Mouse (Mus musculus) gastrocnemius, postnatal 14 days (tissue): ENCODE data around the gene Zdhhc3. TPM values are rescaled to one million over a fixed set of nuclear protein-coding genes. Genes with fewer than 3 reads are reported as not detected.

Source experiments
- DNase-seq: peaks from one replicate; pipeline ENCODE4 v3.0.0; 2021; ENCODE audit warnings: mixed read lengths
- intact Hi-C: fragments of 180-260 bp; cut with DNase I; formaldehyde crosslinking; loops from one replicate; pipeline ENCODE4 v1.15.1; 2025; ENCODE audit warnings: low total_unique reads
- long read RNA-seq, 2 experiments: library from polyadenylated mRNA; stranded (forward); transcript quantifications; one replicate each; pipeline ENCODE4 v2.0.0; 2021
- total RNA-seq, 2 experiments: library from RNA; stranded (reverse); gene quantifications; 2 replicates each; pipeline ENCODE4 v1.2.3; 2021

The Zdhhc3 gene
- 10 to 100 TPM; 37.1 to 43.0 TPM for total RNA-seq
- long read RNA-seq, experiment 1, full-length matches to known transcripts: 42 of 56 reads
- long read RNA-seq, experiment 1, partial matches to known transcripts: 2 of 56 reads
- long read RNA-seq, experiment 1, other reads (novel, unspliced or antisense): 12 of 56 reads
- long read RNA-seq, experiment 2, full-length matches to known transcripts: 38 of 62 reads
- long read RNA-seq, experiment 2, partial matches to known transcripts: 3 of 62 reads
- long read RNA-seq, experiment 2, other reads (novel, unspliced or antisense): 21 of 62 reads

GRCm38 (mm10) chr9:123112805-123113521 is at the start of gene Zdhhc3, which contains the start of gene Exosc7:
TSS of gene Zdhhc3 (minus strand) at chr9:123113205.
TSS of gene Exosc7 (plus strand) at chr9:123113215.
- DNase-seq: peak; percentile 86
- intact Hi-C loops: no loop called here

- intact Hi-C loops: loop anchor here (2.0 kb wide), 1 partner anchor 95 kb away; no protein-coding TSS in a partner anchor
- DNase-seq: no peak
Observed at GRCm38 (mm10) chr9:123161792-123162191, 48.8 kb upstream of the Zdhhc3 start.

GRCm38 (mm10) chr9:123159330-123159729 is 46.3 kb upstream of the Zdhhc3 start:
- peak; percentile 43 for DNase-seq
- intact Hi-C loops: loop anchor here (10.0 kb wide), 1 partner anchor 275 kb away; no protein-coding TSS in a partner anchor

GRCm38 (mm10) chr9:123158125-123158836 is 45.3 kb upstream of the Zdhhc3 start:
- DNase-seq: no peak
- intact Hi-C loops: loop anchor here (10.0 kb wide), 1 partner anchor 277 kb away; no protein-coding TSS in a partner anchor

GRCm38 (mm10) chr9:123157699-123158098 is 44.7 kb upstream of the Zdhhc3 start:
- intact Hi-C loops: loop anchor here (10.0 kb wide), 1 partner anchor 277 kb away; no protein-coding TSS in a partner anchor
- peak; percentile 61 for DNase-seq

GRCm38 (mm10) chr9:123156910-123157361 is 43.9 kb upstream of the Zdhhc3 start:
- DNase-seq: peak; percentile 87
- intact Hi-C loops: loop anchor here (10.0 kb wide), 1 partner anchor 278 kb away; no protein-coding TSS in a partner anchor

- DNase-seq: peak; percentile 34
- intact Hi-C loops: loop anchor here (10.0 kb wide), 1 partner anchor 282 kb away; no protein-coding TSS in a partner anchor
Observed at GRCm38 (mm10) chr9:123153121-123153520, 40.1 kb upstream of the Zdhhc3 start.

GRCm38 (mm10) chr9:123152026-123152425 is 39.0 kb upstream of the Zdhhc3 start:
- intact Hi-C loops: loop anchor here (10.0 kb wide), 1 partner anchor 283 kb away; no protein-coding TSS in a partner anchor
- no peak for DNase-seq

GRCm38 (mm10) chr9:123151561-123151960 is 38.6 kb upstream of the Zdhhc3 start:
- intact Hi-C loops: loop anchor here (10.0 kb wide), 1 partner anchor 283 kb away; no protein-coding TSS in a partner anchor
- DNase-seq: peak; percentile 51

- DNase-seq: peak; percentile 76
- intact Hi-C loops: loop anchor here (10.0 kb wide), 1 partner anchor 284 kb away; no protein-coding TSS in a partner anchor
Observed at GRCm38 (mm10) chr9:123150241-123151020, 37.4 kb upstream of the Zdhhc3 start, which contains the start of gene Clec3b. TSS of gene Clec3b (plus strand) at chr9:123150946.

- DNase-seq: peak; percentile 59
- intact Hi-C loops: no loop called here
Observed at GRCm38 (mm10) chr9:123148430-123148829, 35.4 kb upstream of the Zdhhc3 start.

GRCm38 (mm10) chr9:123139887-123140614 is 27.0 kb upstream of the Zdhhc3 start:
- intact Hi-C loops: no loop called here
- DNase-seq: no peak

- intact Hi-C loops: no loop called here
- DNase-seq: peak; percentile 86
Observed at GRCm38 (mm10) chr9:123138891-123139474, 26.0 kb upstream of the Zdhhc3 start.

- no peak for DNase-seq
- intact Hi-C loops: no loop called here
Observed at GRCm38 (mm10) chr9:123136953-123137682, 24.1 kb upstream of the Zdhhc3 start.

GRCm38 (mm10) chr9:123132994-123133393 is 20.0 kb upstream of the Zdhhc3 start:
- intact Hi-C loops: no loop called here
- DNase-seq: no peak

GRCm38 (mm10) chr9:123127663-123128062 is 14.7 kb upstream of the Zdhhc3 start:
- intact Hi-C loops: no loop called here
- DNase-seq: no peak

GRCm38 (mm10) chr9:123124413-123124981 is 11.5 kb upstream of the Zdhhc3 start:
- no peak for DNase-seq
- intact Hi-C loops: no loop called here
